Mouse (Mus musculus) adrenal gland, adult (tissue): ENCODE data around the gene Etl4.

Experiments
- DNase-seq, 2 experiments: peaks; one replicate each; pipeline ENCODE4 v3.0.0; 2022 to 2023; ENCODE audit warnings: low spot score in 1 of 2; ENCODE audit not compliant: inconsistent age in 2 of 2

Gene Etl4

GRCm38 (mm10) chr2:20559083-20559482, 649.5 kb downstream of the Etl4 start:
- no peak for DNase-seq

- DNase-seq, result no peak
Observed at GRCm38 (mm10) chr2:20559723-20560122, 650.1 kb downstream of the Etl4 start.

- no peak for DNase-seq
Observed at GRCm38 (mm10) chr2:20560581-20560980, 651.0 kb downstream of the Etl4 start.

GRCm38 (mm10) chr2:20563036-20563435, 653.5 kb downstream of the Etl4 start:
- DNase-seq, result no peak

- no peak for DNase-seq
Observed at GRCm38 (mm10) chr2:20568456-20568855, 658.9 kb downstream of the Etl4 start.

GRCm38 (mm10) chr2:20571940-20572339, 662.4 kb downstream of the Etl4 start:
- no peak for DNase-seq

GRCm38 (mm10) chr2:20580331-20580730, 670.8 kb downstream of the Etl4 start:
- no peak for DNase-seq

GRCm38 (mm10) chr2:20583032-20583431, 673.5 kb downstream of the Etl4 start:
- no peak for DNase-seq

- no peak for DNase-seq
Observed at GRCm38 (mm10) chr2:20583562-20584153, 674.1 kb downstream of the Etl4 start.

GRCm38 (mm10) chr2:20587913-20588312, 678.3 kb downstream of the Etl4 start:
- no peak for DNase-seq

GRCm38 (mm10) chr2:20588631-20589030, 679.1 kb downstream of the Etl4 start:
- DNase-seq, result no peak

GRCm38 (mm10) chr2:20594129-20594528, 684.5 kb downstream of the Etl4 start:
- no peak for DNase-seq

- no peak for DNase-seq
Observed at GRCm38 (mm10) chr2:20595000-20595399, 685.4 kb downstream of the Etl4 start.

GRCm38 (mm10) chr2:20596558-20596957, 687.0 kb downstream of the Etl4 start:
- no peak for DNase-seq

GRCm38 (mm10) chr2:20597193-20597592, 687.6 kb downstream of the Etl4 start:
- DNase-seq, result no peak

- no peak for DNase-seq
Observed at GRCm38 (mm10) chr2:20602656-20603055, 693.1 kb downstream of the Etl4 start.

- no peak for DNase-seq
Observed at GRCm38 (mm10) chr2:20603536-20603935, 694.0 kb downstream of the Etl4 start.

GRCm38 (mm10) chr2:20603991-20604390, 694.4 kb downstream of the Etl4 start:
- DNase-seq, result no peak

GRCm38 (mm10) chr2:20609203-20609602, 699.6 kb downstream of the Etl4 start:
- no peak for DNase-seq

- peak; percentile 28 to 76 for DNase-seq
Observed at GRCm38 (mm10) chr2:20615948-20616347, 706.4 kb downstream of the Etl4 start.

- no peak for DNase-seq
Observed at GRCm38 (mm10) chr2:20618396-20618795, 708.8 kb downstream of the Etl4 start.

GRCm38 (mm10) chr2:20619881-20620280, 710.3 kb downstream of the Etl4 start:
- no peak for DNase-seq

GRCm38 (mm10) chr2:20629156-20629712, 719.7 kb downstream of the Etl4 start:
- DNase-seq, result no peak
